Mouse (Mus musculus) intestine, postnatal 0 days (tissue): ENCODE results near the gene Hdac9. TPM values are rescaled to one million over a fixed set of nuclear protein-coding genes. Genes with fewer than 3 reads are reported as not detected.

Experiments
- ATAC-seq: fragments of 200-750 bp; cut with Nextera tagmentation; 2 replicates; pipeline ENCODE4 v1.8.0; 2017; ENCODE audit warnings: mild to moderate bottlenecking, moderate TSS enrichment, moderate library complexity
- H3K27ac ChIP-seq: fragments of 300-500 bp; sonication (generic); 2 replicates; pipeline ENCODE4 v1.5.1; 2014; ENCODE audit warnings: mild to moderate bottlenecking, low read depth, low read length, moderate library complexity
- H3K27me3 ChIP-seq: fragments of 300-500 bp; sonication (generic); replicated peaks from 2 replicates; pipeline ENCODE4 v1.6.1; 2014; ENCODE audit warnings: low read length, mixed read lengths; ENCODE audit not compliant: control insufficient read depth, insufficient read depth
- H3K36me3 ChIP-seq: fragments of 300-500 bp; sonication (generic); 2 replicates; pipeline ENCODE4 v1.6.1; 2014; ENCODE audit warnings: mild to moderate bottlenecking, moderate library complexity; ENCODE audit not compliant: control insufficient read depth, insufficient read depth
- H3K4me1 ChIP-seq: fragments of 300-500 bp; sonication (generic); replicated peaks from 2 replicates; pipeline ENCODE4 v1.6.1; 2014; ENCODE audit warnings: antibody characterized with exemption, low read length, mixed read lengths; ENCODE audit not compliant: control insufficient read depth, insufficient read depth
- H3K4me2 ChIP-seq: fragments of 300-500 bp; sonication (generic); replicated peaks from 2 replicates; pipeline ENCODE4 v1.6.1; 2014; ENCODE audit warnings: low read depth, mild to moderate bottlenecking, moderate library complexity
- H3K4me3 ChIP-seq: fragments of 300-500 bp; sonication (generic); 2 replicates; pipeline ENCODE4 v1.5.1; 2014; ENCODE audit warnings: low read depth, low read length
- H3K9ac ChIP-seq: fragments of 300-500 bp; sonication (generic); 2 replicates; pipeline ENCODE4 v1.6.1; 2014; ENCODE audit warnings: mild to moderate bottlenecking, low read depth, low read length
- H3K9me3 ChIP-seq: fragments of 300-500 bp; sonication (generic); 2 replicates; pipeline ENCODE4 v1.6.1; 2016; ENCODE audit warnings: mixed run types; ENCODE audit not compliant: control insufficient read depth
- CTCF ChIP-seq: sonication (generic); IDR thresholded peaks from 2 replicates; pipeline ENCODE4 v1.5.1; 2016; ENCODE audit warnings: low read depth, mild to moderate bottlenecking, control low read depth, antibody characterized with exemption, moderate library complexity
- WGBS: fragments of 180-500 bp; shearing (Covaris S2); extraction: QIAGEN DNeasy Blood & Tissue Kit; methylation state at CpG from one replicate; pipeline ENCODE4 v1.1.7; 2014; 5-methylcytosine and 5-hydroxymethylcytosine counted together
- polyA plus RNA-seq: library from polyadenylated mRNA; unstranded; fragments of >200 nt; fragmentation: Nextera tagmentation; extraction: Ambion mirVana; gene quantifications from 2 replicates; pipeline ENCODE4 v1.2.1, GENCODE M21; 2015

Gene Hdac9
- polyA plus RNA-seq, 1 experiment from 2014 or later = 1.4 TPM

DNA sequence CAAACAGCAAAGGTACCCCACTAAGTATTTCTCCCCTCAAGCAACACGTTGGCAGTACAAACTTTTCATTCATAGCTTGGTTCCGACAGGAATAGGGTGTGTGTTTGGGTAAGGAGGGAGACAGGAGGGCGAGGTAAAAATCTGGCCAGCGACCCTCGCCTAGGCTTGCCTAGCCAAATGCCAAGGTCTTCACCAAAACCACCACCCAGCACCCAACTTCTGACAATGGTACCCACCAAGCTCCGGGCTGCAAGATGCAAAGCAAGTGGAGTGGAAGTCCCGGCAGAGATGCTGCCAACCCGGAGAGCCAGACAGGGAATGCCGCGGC, 10.6 kb downstream of the Hdac9 start:
- ATAC-seq = no peak
- 0 out of 2 replicates have a peak overlapping the region, but pooled peaks have one; percentile 31 for H3K9ac ChIP-seq
- H3K4me1 ChIP-seq = no peaks in the 10 kb centered on the region
- peak overlapping the region; percentile 63 for H3K4me3 ChIP-seq
- 2% methylated on average over 10 of the region's 10 CpGs for WGBS
- no peaks in the 10 kb centered on the region for H3K36me3 ChIP-seq
- TF ChIP-seq CTCF = no peak
- H3K27me3 ChIP-seq = peaks cover 9% of the 10 kb centered on the region
- no peak overlapping the region for H3K27ac ChIP-seq
- H3K4me2 ChIP-seq = peak overlapping the region; percentile 95
- no peaks in the 10 kb centered on the region for H3K9me3 ChIP-seq

- TF ChIP-seq CTCF = no peak
- WGBS = 85% methylated on average over 8 of the region's 8 CpGs
- Histone ChIP-seq H3K4me3 (no peak overlapping the region), H3K4me1 (no peaks in the 10 kb centered on the region), H3K9me3 (no peaks in the 10 kb centered on the region), H3K27me3 (no peaks in the 10 kb centered on the region), H3K36me3 (no peaks in the 10 kb centered on the region), H3K27ac (no peak overlapping the region), H3K9ac (no peak overlapping the region), H3K4me2 (no peak overlapping the region)
- no peak for ATAC-seq
Measured at GRCm38 (mm10) chr12:34900241-34900640, 16.7 kb downstream of the Hdac9 start.

- WGBS = 67% methylated on average over 5 of the region's 5 CpGs
- Histone ChIP-seq H3K4me3 (no peak overlapping the region), H3K36me3 (no peaks in the 10 kb centered on the region), H3K4me1 (no peaks in the 10 kb centered on the region), H3K9me3 (no peaks in the 10 kb centered on the region), H3K27me3 (no peaks in the 10 kb centered on the region), H3K27ac (no peak overlapping the region), H3K9ac (no peak overlapping the region), H3K4me2 (no peak overlapping the region)
- TF ChIP-seq CTCF = peak; percentile 28
- no peak for ATAC-seq
Measured at GRCm38 (mm10) chr12:34894867-34895266, 22.0 kb downstream of the Hdac9 start.

DNA sequence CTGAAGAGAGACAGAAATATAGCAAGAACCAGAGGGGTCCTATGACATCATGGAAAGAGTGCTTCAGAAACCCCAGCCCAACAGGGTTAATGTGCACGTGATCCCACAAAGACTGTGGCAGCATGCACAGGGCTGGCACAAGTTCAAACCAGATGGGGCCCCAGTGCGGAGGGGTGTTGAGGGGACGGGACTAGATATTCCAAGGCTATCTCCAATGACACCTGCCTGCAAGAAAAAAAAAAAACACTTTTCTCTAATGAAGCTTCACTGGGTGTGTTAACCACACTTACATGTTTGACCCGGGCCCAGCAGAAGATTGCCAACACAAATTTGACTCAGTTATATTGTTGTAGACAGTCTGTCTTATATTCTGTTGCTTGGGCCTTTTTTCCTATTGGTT, 28.2 kb downstream of the Hdac9 start:
- H3K9ac ChIP-seq = no peak overlapping the region
- no peak for TF ChIP-seq CTCF
- H3K4me2 ChIP-seq = no peak overlapping the region
- 82% methylated on average over 4 of the region's 4 CpGs for WGBS
- no peak for ATAC-seq
- H3K27me3 ChIP-seq = no peaks in the 10 kb centered on the region
- H3K4me3 ChIP-seq = no peak overlapping the region
- no peak overlapping the region for H3K27ac ChIP-seq
- no peaks in the 10 kb centered on the region for H3K4me1 ChIP-seq
- no peaks in the 10 kb centered on the region for H3K9me3 ChIP-seq
- H3K36me3 ChIP-seq = no peaks in the 10 kb centered on the region

DNA sequence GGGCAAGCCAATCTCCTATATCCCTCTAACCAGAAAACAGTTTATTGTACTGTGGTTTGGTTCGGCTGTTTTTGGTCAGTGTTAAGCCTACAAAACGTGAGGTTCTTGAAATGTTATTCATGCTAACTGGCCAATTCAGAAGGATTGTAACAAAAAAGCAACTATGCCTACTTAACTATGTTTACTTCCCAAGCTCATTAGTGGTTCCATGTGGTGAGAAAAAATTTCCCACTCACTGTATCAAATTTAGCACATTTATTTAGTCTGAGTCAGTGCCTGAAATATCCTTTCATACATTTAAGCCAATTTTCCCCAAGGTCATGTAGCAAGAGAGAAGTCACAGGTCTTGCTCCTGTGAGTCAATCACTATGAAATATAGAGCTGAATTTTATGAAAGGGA, 42.0 kb downstream of the Hdac9 start:
- Histone ChIP-seq H3K4me3 (no peak overlapping the region), H3K9me3 (no peaks in the 10 kb centered on the region), H3K4me1 (no peaks in the 10 kb centered on the region), H3K27ac (no peak overlapping the region), H3K4me2 (no peak overlapping the region), H3K27me3 (no peaks in the 10 kb centered on the region), H3K9ac (no peak overlapping the region), H3K36me3 (no peaks in the 10 kb centered on the region)
- TF ChIP-seq CTCF = no peak
- no peak for ATAC-seq
- WGBS = 52% methylated on average over 2 of the region's 2 CpGs

DNA sequence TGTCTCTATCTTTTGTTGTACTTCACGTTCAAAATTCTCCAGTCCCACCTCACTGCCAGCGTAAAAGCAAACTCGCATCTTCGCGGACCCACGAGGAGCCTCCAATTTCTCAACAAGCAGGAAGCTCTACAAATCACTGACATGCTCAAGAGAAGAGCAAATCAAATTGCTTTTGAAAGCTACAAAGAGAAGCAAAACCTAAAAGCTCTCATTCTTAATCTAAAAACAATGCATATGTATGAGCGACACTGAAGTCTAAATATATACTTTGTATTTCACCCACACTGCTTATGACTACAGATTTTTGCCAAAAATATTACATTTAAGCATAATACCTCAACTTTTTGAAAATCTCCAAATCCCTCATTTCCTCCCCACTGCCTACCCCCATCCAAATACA, 45.9 kb downstream of the Hdac9 start:
- Histone ChIP-seq H3K4me1 (no peaks in the 10 kb centered on the region), H3K27me3 (no peaks in the 10 kb centered on the region), H3K4me3 (no peak overlapping the region), H3K36me3 (no peaks in the 10 kb centered on the region), H3K9me3 (no peaks in the 10 kb centered on the region), H3K27ac (no peak overlapping the region), H3K9ac (no peak overlapping the region), H3K4me2 (no peak overlapping the region)
- no peak for ATAC-seq
- WGBS = 73% methylated on average over 7 of the region's 7 CpGs
- TF ChIP-seq CTCF = no peak

GRCm38 (mm10) chr12:34841196-34841595, 75.7 kb downstream of the Hdac9 start:
- Histone ChIP-seq H3K27ac (no peak overlapping the region), H3K4me1 (no peaks in the 10 kb centered on the region), H3K9me3 (no peaks in the 10 kb centered on the region), H3K36me3 (no peaks in the 10 kb centered on the region), H3K27me3 (no peaks in the 10 kb centered on the region), H3K4me2 (no peak overlapping the region), H3K4me3 (no peak overlapping the region), H3K9ac (no peak overlapping the region)
- WGBS = 90% methylated on average over 4 of the region's 4 CpGs
- ATAC-seq = no peak
- TF ChIP-seq CTCF = no peak
